Mouse (Mus musculus) mouse embryonic stem cell (cell line): Measurements from ENCODE around the gene Mrtfb.
"Not testable (repeated sequence)": the region's sequence is repeated elsewhere in the genome, so short reads cannot be mapped to it uniquely, and the experiment has no call there.

Source experiments
- in situ Hi-C, 2 experiments: fragments of 300-500 bp; cut with MboI; formaldehyde crosslinking; loops; 1 replicate in 1 of 2; 3 replicates in 1 of 2; pipeline ENCODE4 v1.14.3; 2019 to 2020; ENCODE audit warnings: low sequenced_read_pairs in 2 of 2, low pct_unique_long_range_greater_than_20kb in 1 of 2, mixed read lengths in 1 of 2; ENCODE audit not compliant: unreplicated experiment in 1 of 2

The Mrtfb gene

DNA sequence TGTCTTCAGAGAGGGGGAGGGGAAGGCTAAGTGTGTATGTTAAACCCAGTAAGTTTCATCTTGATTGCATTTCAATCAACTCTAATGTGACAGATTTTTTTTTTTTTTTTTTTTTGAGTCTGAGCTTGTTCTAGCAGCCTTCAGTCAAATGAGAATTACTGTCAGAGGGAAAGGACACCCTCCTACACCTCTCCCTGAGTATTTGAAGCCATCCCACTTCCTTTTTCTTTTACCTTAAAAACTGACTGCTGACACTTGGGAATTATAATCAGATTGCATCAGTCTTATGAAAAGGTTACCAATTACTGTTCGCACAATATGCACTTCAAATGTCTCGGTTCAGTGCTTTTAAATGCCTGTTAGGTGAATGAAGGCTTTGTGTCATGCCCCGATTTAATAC, 10.0 kb downstream of the Mrtfb start:
- in situ Hi-C loops: no loop called here

DNA sequence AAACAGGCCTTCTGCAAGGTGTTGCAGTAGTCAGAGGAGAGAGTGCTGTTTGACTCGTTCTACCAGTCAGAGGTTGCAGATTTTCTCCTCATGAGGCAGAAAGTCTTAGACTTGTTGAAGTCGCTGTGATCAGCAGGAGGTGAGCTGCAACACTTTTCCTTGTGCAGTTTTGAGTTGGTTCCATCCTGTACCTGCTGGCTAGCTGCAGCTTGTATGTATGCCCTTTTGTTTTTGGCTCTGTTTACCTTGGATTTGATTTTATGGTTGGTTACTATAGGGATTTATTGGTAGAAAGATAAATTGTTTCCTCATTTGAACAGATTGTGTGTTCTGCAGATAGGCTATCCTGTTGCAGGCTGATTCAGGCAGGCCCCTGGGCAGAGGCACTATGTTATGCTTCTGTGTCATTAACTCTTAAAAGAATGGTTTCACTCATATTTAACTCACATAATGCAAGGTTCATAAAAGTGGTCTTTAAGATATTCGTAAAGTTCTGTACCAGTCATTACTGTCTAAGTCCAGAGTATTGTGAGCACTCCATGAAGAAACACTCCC, 11.1 kb downstream of the Mrtfb start:
- in situ Hi-C loops: no loop called here

DNA sequence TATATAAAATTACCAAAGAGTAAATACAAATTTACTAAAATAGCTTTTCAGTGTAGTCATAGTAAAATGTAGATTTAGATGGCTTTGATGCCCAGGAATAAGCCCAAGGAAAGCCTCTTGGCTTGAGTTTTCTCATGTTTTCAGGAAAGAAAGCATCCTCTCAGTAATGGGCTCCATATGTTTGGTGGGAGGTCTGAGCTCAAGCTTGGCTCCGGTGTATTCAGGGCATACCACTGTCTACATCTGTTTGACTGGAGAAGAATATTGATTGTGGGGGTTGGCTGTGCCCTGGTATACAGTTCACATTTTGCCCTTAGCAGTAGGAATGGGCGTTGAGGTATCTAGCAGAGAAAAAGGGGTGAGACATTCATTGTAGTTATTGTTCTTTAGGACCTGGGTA, 13.1 kb downstream of the Mrtfb start:
- in situ Hi-C loops: no loop called here

DNA sequence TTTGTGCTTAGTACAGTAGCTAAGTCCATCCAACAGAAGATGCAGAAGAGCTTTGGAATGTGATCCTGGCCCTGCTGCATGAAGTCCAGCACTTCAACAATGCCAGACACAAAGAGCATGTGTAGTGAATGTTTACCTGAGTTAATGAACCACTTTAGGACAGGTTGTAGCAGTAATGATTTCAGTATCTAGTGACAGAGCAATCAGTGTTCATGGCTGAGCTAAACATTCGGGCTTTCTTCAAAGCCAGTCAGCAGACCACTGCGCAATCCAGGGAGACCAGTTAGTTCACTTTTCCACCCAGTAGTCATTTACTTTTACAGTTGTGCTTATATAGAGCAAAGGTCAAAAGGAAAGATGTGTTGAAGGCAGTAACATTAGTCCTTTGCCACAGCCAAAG, 20.0 kb downstream of the Mrtfb start:
- in situ Hi-C loops: no loop called here

DNA sequence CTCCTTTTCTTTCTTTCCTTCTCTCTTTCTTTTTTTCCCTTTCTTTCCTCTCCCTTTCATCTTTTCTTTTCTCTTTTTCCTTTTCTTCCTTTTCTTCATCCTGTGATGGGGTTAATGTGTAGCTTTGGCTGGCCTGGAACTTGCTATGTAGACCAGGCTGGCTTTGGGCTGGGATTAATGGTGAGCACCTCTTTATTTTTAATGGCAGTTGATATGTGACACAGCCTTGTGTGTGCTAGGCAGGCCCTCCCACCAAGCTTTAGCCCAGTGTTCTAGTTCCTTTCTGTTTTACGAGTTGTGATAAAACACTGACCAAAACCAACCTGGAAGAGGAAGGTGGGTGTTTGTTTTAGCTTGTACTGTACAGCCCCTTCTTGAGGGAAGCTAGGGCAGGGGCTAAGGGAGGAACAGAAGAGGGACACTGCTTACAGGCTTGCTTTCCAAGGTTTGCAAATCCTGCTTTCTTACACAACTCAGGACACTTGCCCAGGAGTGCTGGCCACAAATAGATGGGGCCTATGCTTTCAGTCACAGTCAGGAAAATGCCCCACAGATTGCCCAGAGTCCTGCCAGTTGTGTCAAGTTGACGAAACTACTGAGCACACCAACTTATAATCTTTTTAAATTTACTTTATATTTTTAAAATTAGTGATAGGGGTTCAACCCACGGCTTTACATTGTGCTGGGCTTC, 20.6 kb downstream of the Mrtfb start:
- in situ Hi-C loops: no loop called here

DNA sequence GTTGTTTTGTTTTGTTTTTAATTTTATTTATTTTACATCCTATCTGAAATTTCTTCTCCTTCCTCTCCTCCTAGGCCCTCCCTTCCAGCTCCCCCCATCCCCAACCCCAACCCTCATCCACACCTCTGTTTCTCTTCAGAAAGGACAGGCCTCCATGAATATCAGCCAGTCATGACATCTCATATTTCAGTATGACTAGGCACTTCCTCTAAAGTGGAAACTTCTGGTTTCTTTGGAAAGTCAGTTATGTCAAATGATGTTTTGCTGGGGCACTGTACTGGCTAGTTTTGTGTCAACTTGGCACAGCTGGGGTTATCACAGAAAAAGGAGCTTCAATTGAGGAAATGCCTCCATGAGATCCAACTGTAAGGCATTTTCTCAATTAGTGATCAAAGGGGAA, 30.1 kb downstream of the Mrtfb start:
- in situ Hi-C loops: not testable (repeated sequence)

DNA sequence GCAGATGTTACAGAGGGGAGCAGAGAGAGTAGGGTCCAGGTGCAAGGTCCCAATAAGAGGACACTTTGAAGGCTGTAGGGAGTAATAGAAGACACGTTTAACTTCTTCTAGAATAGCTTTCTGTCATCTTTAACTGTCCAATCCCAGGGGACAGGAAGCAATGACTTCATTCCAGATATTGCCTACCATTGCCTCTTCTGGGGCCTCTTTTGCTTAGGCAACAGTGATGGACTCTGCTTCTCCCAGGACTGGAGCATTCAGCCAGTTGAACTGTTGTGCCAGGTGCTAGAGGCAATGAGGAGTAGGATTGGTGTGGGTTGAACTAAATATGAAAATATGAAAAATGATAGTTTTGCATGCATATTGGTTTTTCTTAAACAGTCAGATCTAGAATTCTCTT, 41.6 kb downstream of the Mrtfb start:
- in situ Hi-C loops: no loop called here

DNA sequence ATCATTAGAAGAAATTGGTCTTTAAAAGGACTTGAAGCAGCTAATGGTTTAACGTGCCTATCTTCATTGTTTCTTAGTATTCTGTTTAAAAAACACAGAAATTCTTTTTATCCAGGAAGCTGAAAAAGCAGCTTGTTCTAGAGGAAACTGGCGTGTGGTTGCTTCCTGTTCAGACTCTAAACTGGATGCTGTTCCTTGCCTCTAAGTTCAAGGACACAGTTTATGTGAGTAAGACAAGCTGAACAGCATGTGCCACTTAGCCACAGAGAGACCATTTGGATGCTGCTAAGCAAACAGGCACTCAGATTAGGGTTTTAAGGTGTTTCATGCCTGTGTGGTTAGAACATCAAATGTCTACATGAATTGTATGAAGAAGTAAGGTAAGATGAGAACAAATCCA, 42.7 kb downstream of the Mrtfb start:
- in situ Hi-C loops: no loop called here

DNA sequence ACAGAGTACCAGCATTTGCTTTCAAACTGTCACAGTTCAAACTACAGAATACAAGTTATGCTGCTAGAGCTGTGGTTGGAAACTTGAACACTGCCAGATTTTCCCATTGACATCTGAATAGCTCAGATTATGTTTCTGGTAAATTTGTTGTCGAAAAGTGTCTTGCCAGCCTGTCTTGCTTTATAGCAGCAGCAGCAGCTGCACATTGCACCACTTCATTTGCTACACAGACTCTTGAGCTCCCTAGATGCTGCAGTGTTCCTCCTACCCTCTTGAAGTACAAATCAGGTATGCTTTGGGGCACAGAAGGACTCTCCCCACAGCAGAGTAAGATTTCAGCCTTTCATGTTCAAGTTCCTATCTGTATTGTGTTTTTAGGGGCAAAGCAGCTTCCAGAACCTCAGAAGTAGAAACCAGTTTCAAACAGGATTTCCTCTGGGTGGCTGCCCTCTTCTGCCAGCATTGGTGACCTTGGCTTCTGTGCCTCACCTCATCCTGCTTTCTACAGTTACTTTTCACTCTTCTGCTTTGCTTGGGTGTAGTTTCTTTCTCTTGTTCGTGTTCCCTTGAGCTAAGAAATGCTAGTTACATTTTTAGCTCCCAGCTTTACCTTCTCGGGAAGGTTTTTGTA, 49.9 kb downstream of the Mrtfb start:
- in situ Hi-C loops: no loop called here

DNA sequence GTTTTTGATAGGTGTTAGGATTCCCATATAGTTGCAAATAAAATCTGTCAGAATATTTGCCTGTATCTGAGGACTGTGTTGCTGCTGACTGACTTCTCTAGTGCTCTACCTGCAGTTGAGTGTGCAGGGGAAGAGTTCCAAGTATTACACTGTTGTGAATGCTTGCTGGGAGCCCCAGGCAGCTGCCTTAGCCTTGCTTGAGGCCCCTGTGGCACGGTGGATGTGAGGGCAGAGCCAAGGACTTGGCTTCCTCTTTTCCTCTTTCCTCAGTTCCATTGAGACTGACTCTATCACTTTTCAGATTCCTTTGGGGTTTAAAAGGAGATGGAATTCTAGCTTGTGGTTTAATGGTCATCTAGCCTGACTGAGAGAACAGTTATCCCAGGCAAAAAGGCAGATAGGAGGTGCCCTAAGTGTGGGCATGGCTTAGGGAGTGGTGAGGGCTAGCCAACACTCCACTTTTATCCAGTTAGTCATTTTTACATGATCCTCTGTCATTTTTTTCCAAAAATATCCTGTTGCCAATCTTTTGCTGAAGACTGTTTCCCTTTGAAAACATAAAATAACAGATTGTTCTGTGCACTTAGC, 53.9 kb downstream of the Mrtfb start:
- in situ Hi-C loops: no loop called here

DNA sequence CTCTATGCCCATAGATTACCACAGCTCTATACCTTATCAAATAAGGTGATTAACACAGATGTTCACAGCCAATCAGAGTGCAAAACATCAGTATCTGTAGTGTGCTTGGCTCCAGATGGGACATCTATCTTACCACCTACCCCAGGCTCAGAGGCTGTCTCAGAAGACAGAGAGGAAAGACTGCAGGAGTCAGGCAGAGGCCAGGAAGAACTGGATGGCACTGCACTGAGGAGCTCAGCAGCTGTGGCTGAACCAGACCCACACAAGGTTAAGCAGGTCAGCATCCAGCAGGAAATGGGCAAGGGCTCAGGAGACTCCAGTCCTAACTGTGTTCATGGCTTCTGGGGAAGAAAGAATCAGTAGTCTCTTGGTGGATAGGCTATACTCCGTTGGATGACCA, 55.1 kb downstream of the Mrtfb start:
- in situ Hi-C loops: no loop called here

DNA sequence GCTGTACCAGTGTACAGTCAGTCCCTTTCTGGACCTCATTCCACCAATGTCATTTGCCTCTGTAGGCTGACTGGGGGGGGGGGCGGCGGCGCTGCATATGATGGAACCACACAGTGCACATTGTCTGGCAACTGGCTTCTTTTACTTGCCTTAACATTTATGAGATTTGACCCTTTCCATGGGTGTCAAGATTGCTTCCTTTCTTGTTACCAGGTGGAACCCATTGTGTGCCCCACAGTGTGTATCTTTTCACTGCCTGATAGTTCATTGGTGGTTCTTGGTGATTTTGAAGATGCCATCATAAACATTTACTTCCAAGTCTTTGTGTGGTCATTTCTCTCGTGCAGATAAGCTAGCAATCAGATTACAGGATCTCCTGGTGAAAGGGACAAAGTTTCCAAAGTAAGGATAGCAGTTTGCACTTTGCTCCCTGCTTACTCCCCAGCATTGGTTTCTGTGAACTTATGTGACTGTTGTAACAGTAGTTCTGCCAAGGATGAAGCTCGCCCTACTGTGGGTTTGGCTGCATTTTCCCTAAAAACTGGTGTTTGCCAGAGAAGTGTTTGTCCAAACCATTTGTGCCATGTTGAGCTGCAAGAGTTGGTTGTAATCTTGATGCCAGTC, 56.9 kb downstream of the Mrtfb start:
- in situ Hi-C loops: no loop called here

DNA sequence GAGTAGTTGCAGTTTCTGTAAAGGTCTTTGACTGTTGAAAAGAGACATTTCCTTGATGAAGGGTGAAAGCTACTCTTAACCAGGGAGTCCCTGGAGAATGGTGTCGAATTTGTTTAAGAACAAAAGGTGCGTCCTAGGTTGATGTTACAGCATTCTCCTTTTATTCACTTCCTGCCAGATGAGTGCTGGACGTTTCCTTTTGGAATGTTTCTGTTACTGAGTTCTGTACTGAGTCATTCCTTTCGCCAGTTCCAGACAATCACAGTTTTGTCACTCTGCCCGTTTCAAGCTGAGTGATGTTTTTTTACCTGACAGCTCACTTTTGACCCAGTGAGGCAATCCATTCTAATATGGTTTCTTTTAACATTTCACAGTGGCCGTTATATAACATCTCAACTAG, 67.5 kb downstream of the Mrtfb start:
- in situ Hi-C loops: no loop called here

DNA sequence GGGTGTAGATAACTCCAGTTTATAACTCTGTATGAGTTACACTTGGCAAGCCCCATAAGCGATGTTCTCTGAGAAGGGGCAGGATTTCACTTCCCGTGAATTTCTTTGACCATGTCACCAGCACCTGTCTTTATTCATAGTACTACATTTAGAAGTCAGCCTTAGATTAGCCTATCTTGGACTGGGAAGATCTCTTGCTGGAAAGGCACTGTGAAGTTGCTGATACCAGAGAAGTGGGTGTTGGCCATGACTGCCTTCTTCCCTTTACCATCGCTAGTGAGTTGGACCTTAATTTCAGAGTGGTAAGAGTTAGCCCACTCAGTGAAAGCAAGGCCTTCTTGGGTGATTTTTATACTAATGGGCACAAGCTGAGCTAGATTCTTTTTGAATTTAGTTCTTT, 70.3 kb downstream of the Mrtfb start:
- in situ Hi-C loops: no loop called here

DNA sequence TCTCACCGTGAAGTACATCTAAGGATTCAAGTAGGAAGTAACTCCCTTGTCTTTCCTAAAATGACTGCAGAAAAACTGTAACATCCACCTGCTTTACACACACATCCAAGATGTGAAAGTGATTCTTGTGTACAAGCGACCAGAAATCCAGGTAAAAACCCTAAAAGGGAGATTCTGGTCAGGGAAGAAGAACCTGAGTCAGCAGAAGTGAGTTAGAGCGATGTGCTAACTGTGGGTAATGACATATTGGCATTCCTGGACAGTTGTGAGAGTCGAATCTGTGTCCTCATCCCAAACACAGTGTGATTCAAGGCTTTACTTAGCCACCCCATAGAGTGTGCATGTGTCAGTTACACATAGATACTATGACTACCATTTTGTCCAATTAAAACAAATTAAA, 72.4 kb downstream of the Mrtfb start:
- in situ Hi-C loops: no loop called here

DNA sequence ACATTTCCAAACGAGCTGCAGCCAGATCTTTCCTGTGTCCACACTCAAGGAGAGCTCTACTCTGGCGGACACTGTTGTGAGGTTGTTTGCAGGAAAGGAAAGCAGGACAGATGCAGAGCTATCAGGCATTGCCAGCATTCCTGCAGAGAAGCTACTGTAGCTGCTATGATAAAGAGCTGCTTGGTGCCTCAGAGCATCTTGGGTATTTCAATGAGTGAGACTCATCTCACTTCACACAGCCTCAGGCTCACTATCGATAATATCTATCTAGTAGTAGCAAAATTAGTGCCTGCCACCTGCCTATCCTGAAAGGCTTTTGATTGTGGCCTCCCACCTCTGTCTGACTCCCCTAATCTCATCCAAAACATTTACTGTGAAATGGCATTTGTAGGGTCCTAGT, 73.4 kb downstream of the Mrtfb start:
- in situ Hi-C loops: no loop called here

DNA sequence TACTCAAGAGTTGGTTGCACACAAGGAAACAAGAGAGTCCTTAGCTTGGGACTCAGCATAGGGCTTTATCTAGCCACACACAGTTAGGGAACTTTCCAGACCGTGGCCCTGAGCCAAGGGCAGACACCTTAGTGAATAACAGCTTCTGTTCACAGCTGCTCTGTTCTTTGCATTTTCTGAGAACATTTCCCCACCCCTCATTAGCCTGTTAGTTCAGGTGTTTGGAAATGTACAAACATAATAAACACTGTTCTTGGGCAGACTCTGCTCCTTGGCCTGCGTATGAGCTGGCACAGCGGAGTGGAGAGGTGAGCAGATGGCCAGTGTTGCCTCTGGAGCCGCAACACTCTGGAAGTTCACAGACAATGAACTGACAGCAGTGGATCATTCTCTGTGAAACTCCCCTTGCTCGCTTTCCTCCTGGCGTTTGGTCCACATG, 74.0 kb downstream of the Mrtfb start:
- in situ Hi-C loops: no loop called here

DNA sequence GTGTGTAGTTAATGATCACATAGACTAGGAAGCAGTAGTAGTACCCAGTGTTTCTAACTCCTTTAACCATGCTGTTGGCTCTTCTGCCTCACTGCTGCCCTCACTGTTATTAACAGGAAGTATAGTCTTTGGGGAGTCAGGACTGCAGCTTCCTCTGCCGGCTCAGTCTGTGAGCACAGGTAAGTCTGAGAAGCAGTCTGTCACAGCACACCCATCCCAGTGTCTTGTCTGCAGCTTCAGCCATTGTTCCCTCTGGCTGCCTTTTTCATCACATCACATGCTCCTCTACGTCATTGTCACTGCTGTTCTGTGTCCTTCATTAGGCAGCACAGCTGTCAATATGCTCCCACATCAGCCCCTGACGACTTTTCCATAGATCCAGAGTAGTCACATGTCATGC, 75.6 kb downstream of the Mrtfb start:
- in situ Hi-C loops: no loop called here

DNA sequence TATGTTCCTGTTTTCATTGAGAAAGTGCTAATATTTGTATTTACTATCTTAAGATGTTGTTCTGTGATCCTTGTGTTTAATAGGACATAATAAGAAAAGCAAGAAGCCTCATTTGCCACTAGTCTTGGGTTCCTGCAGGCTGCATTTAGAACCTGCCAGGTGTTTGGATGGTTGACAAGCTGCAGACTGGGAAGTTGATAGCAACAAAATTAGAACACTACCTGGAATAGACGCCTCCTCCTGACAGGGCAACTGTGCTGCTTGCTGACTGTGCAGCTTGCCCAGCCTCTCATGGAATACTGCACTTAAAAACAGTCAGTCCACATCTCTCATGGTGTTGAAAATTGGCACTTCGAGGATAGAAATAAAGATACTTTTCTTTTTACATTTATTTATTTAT, 76.3 kb downstream of the Mrtfb start:
- in situ Hi-C loops: no loop called here
